Mouse (Mus musculus): ENCODE measurements at regions not wholly inside any gene's neighbourhood (a gene's known extent, or its start where the extent isn't known, plus 50 kb on each side); places are given as distances from the start of the nearest gene placed in this dataset.

GRCm38 (mm10) chr4:73111311-73111710 lies 258.9 kb upstream of the Aldoart1 start:
- peak; percentile 69 for TF ChIP-seq CTCF (IDR thresholded peaks at IDR 0.05; ENCODE audit: low read depth)
- TF ChIP-seq EP300 (IDR thresholded peaks at IDR 0.05; ENCODE audit: low read depth), result no peak
